Comparison of ENCODE assay signal across 12 mouse cellular contexts in genomic region chr14:103114994-103115670, GRCm38 (mm10). TPM values are rescaled to one million over a fixed set of nuclear protein-coding genes. Genes with fewer than 3 reads are reported as not detected.
DNase-seq lines count a peak whose midpoint lies in the region; ATAC-seq and TF ChIP-seq lines count a peak whose summit lies in the region.
"Had no signal": no experiment of that assay in that cellular context is flagged by ENCODE, and none has a peak within 500 bp of the region (broad histone marks: within the 10 kb centered on the region; RNA-seq: fewer than 3 reads in every experiment).

No protein-coding gene starts in this region.

- H3K9ac ChIP-seq in liver, embryonic 16.5 days (ENCODE audit: low read depth, low read length): no peak overlapping the region
- no peak overlapping the region for H3K9ac ChIP-seq in stomach, postnatal 0 days (ENCODE audit: low read length)
- H3K9ac ChIP-seq: hindbrain, embryonic 12.5 days had no signal

- no peak overlapping the region for H3K4me2 ChIP-seq in liver, embryonic 16.5 days (ENCODE audit: low read depth, low read length)
- no peak overlapping the region for H3K4me2 ChIP-seq in stomach, postnatal 0 days (replicated peaks; ENCODE audit: low read depth)
- H3K4me2 ChIP-seq: hindbrain, embryonic 12.5 days had no signal

- DNase-seq in 3T3-L1 (ENCODE audit: low read depth, low spot score): peak; percentile 42
- peak; percentile 47 for DNase-seq in ES-CJ7 (ENCODE audit: low read depth, low spot score)
- DNase-seq in stomach, postnatal 0 days (ENCODE audit: low spot score): no peak
- DNase-seq in cerebellum, adult 9-11 months: no peak
- no peak for DNase-seq in ovary, postnatal 36 days (ENCODE audit: low spot score)
- no peak for DNase-seq in heart, postnatal 14 days
- DNase-seq: heart, adult 2 months had no signal

- H3K9me3 ChIP-seq in liver, embryonic 16.5 days (replicated peaks; ENCODE audit: control insufficient read depth, low read length): no peaks in the 10 kb centered on the region
- H3K9me3 ChIP-seq in stomach, postnatal 0 days (ENCODE audit: control insufficient read depth, low read length): no peaks in the 10 kb centered on the region
- H3K9me3 ChIP-seq: hindbrain, embryonic 12.5 days; limb, embryonic 10.5 days had no signal

- no peak overlapping the region for H3K27ac ChIP-seq in liver, embryonic 16.5 days (ENCODE audit: low read length)
- H3K27ac ChIP-seq in stomach, postnatal 0 days (replicated peaks): no peak overlapping the region
- H3K27ac ChIP-seq: heart, adult 2 months; hindbrain, embryonic 12.5 days; limb, embryonic 10.5 days had no signal

- intact Hi-C loops in heart, postnatal 14 days (cut with DNase I): no loop called here

- peaks cover 13% of the 10 kb centered on the region for H3K36me3 ChIP-seq in liver, embryonic 16.5 days (ENCODE audit: control insufficient read depth, insufficient read depth)
- peaks cover 11% of the 10 kb centered on the region; the same call in 1 of the 2 replicates for H3K36me3 ChIP-seq in stomach, postnatal 0 days (ENCODE audit: control insufficient read depth, insufficient read depth, low read length)

- no peak overlapping the region for H3K4me3 ChIP-seq in liver, embryonic 16.5 days (ENCODE audit: low read depth, low read length)
- no peak overlapping the region for H3K4me3 ChIP-seq in stomach, postnatal 0 days (ENCODE audit: low read depth, low read length)
- H3K4me3 ChIP-seq: heart, adult 2 months; hindbrain, embryonic 12.5 days; limb, embryonic 10.5 days had no signal

- no peak for TF ChIP-seq CTCF in stomach, postnatal 0 days (IDR thresholded peaks at IDR 0.05; ENCODE audit: low read depth)

- H3K4me1 ChIP-seq in liver, embryonic 16.5 days (ENCODE audit: control insufficient read depth, low read depth, low read length): no peaks in the 10 kb centered on the region
- no peaks in the 10 kb centered on the region for H3K4me1 ChIP-seq in stomach, postnatal 0 days (replicated peaks; ENCODE audit: control insufficient read depth, insufficient read depth)
- H3K4me1 ChIP-seq: hindbrain, embryonic 12.5 days; limb, embryonic 10.5 days had no signal

- WGBS in liver, embryonic 16.5 days (ENCODE audit: insufficient replicate concordance): 88% methylated on average over 3 of the region's 3 CpGs
- 89% methylated on average over 3 of the region's 3 CpGs for WGBS in stomach, postnatal 0 days

- no peak for TF ChIP-seq EP300 in stomach, postnatal 0 days (optimal IDR thresholded peaks at IDR 0.05)

- ATAC-seq in erythroid progenitor cell, adult 5-6 weeks (replicated peaks; ENCODE audit: low FRiP score, poor library complexity, severe bottlenecking): peak; percentile 69
- ATAC-seq in liver, embryonic 16.5 days (ENCODE audit: low read depth): peak; percentile 81
- ATAC-seq in stomach, postnatal 0 days (ENCODE audit: low FRiP score, low TSS enrichment): no peak
- ATAC-seq: forebrain, embryonic 14.5 days had no signal

- H3K27me3 ChIP-seq in liver, embryonic 16.5 days (ENCODE audit: control insufficient read depth, insufficient read depth, low read depth, low read length): no peaks in the 10 kb centered on the region
- H3K27me3 ChIP-seq in stomach, postnatal 0 days (ENCODE audit: control insufficient read depth, insufficient read depth, low read length): no peaks in the 10 kb centered on the region
- H3K27me3 ChIP-seq: hindbrain, embryonic 12.5 days had no signal

RNA-seq across cellular contexts. Expression of gene Fbxl3, which starts 15.8 kb away (rescaled TPM):
- 36.9 and 41.8 TPM in 2 replicates for total RNA-seq in erythroid progenitor cell, adult 5-6 weeks (2015; ENCODE audit: low replicate concordance)
- total RNA-seq in erythroid progenitor cell, adult 5-6 weeks (2017; ENCODE audit: low replicate concordance): 65.7 and 103 TPM in 2 replicates
- polyA plus RNA-seq in liver, embryonic 16.5 days (2015; fragmentation: Nextera tagmentation; extraction: Ambion mirVana): 13.7 and 14.6 TPM in 2 replicates
- 16.2 and 16.9 TPM in 2 replicates for polyA plus RNA-seq in stomach, postnatal 0 days (2015; fragmentation: Nextera tagmentation; extraction: Ambion mirVana)
- 10 to 100 TPM; 53.9 to 60.1 TPM for total RNA-seq in heart, postnatal 14 days (2021)

RNA-seq across cellular contexts. Expression of gene Cln5, which starts 45.1 kb away (rescaled TPM):
- 14.4 and 17.6 TPM in 2 replicates for total RNA-seq in erythroid progenitor cell, adult 5-6 weeks (2015; ENCODE audit: low replicate concordance)
- total RNA-seq in erythroid progenitor cell, adult 5-6 weeks (2017; ENCODE audit: low replicate concordance): 8.9 and 11.4 TPM in 2 replicates
- 17.0 and 17.2 TPM in 2 replicates for polyA plus RNA-seq in liver, embryonic 16.5 days (2015; fragmentation: Nextera tagmentation; extraction: Ambion mirVana)
- 21.8 and 21.9 TPM in 2 replicates for polyA plus RNA-seq in stomach, postnatal 0 days (2015; fragmentation: Nextera tagmentation; extraction: Ambion mirVana)
- total RNA-seq in heart, postnatal 14 days (2021): 10 to 100 TPM; 16.4 to 17.9 TPM

Comparison
In these comparisons a context has a peak if more than half of its experiments do, and no peak if none do; other contexts are left out.
1. DNase-seq: peak in 3T3-L1 (single experiment) and ES-CJ7 (single experiment); none in stomach, postnatal 0 days (single experiment), cerebellum, adult 9-11 months (single experiment), ovary, postnatal 36 days (single experiment) and heart, postnatal 14 days (0 of 2).